In genomic region chr7:16240978-16241303, GRCm38 (mm10) we compare ENCODE assay signal across 11 mouse cellular contexts. TPM values are rescaled to one million over a fixed set of nuclear protein-coding genes. Genes with fewer than 3 reads are reported as not detected.
"Had no signal": no experiment of that assay in that cellular context is flagged by ENCODE, and none has a peak within 500 bp of the region (broad histone marks: within the 10 kb centered on the region; RNA-seq: fewer than 3 reads in every experiment).

No protein-coding gene starts in this region.

- H3K9me3 ChIP-seq: limb, embryonic 12.5 days; lung, embryonic 15.5 days; midbrain, embryonic 13.5 days had no signal

- H3K4me3 ChIP-seq: limb, embryonic 12.5 days; lung, embryonic 15.5 days; midbrain, embryonic 13.5 days had no signal

- ATAC-seq: intestine, postnatal 0 days; midbrain, embryonic 13.5 days had no signal

- H3K27me3 ChIP-seq: limb, embryonic 12.5 days; lung, embryonic 15.5 days; midbrain, embryonic 13.5 days had no signal

- DNase-seq: kidney, adult 8-10 months; kidney, postnatal 25 days; layer of hippocampus, adult 9-11 months; lung, postnatal 14 days; right cerebral cortex, adult 18-20 months; right cerebral cortex, postnatal 25 days; thymus, postnatal 14 days had no signal

- H3K4me2 ChIP-seq: limb, embryonic 12.5 days; lung, embryonic 15.5 days; midbrain, embryonic 13.5 days had no signal

- H3K4me1 ChIP-seq: limb, embryonic 12.5 days; midbrain, embryonic 13.5 days had no signal

- H3K36me3 ChIP-seq: limb, embryonic 12.5 days; lung, embryonic 15.5 days; midbrain, embryonic 13.5 days had no signal

- H3K9ac ChIP-seq: limb, embryonic 12.5 days; lung, embryonic 15.5 days; midbrain, embryonic 13.5 days had no signal

- H3K27ac ChIP-seq: limb, embryonic 12.5 days; lung, embryonic 15.5 days; midbrain, embryonic 13.5 days had no signal

RNA-seq across cellular contexts. Expression of gene C5ar2, which starts 3.0 kb away (rescaled TPM):
- polyA plus RNA-seq: limb, embryonic 12.5 days had no signal
